Mouse (Mus musculus) urinary bladder, postnatal 14 days (tissue): ENCODE measurements around the gene 4921501E09Rik.
A peak's percentile ranks its signal among the peaks of the same experiment; 100 is the strongest.
"Not testable (repeated sequence)": the region's sequence is repeated elsewhere in the genome, so short reads cannot be mapped to it uniquely, and the experiment has no call there.

Experiments
- DNase-seq: peaks from one replicate; pipeline ENCODE4 v3.0.0; 2021; ENCODE audit warnings: low spot score

The 4921501E09Rik gene

DNA sequence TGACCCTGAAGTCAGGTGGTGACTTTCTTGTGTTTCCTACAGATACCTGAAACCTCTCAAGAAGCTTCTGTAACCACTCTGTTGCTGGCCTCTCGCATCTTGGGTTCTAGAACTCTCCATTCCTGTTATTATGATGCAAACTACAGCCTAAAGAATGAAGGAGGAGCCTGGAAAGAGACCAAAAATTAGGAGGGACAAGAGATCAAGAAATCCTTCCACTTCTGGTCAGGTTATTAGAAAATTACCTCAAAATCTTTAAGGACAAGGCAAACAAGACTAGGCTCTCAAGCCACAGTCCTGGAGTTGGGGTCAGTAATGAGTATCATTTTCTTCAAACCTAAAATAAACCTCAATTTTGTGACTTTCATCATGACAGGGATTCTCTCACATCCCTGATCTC lies at the start of gene 4921501E09Rik:
Gene 4921501E09Rik, minus strand, starts transcription at position 101 of the 400 bp plus-strand sequence.
- no peak for DNase-seq

DNA sequence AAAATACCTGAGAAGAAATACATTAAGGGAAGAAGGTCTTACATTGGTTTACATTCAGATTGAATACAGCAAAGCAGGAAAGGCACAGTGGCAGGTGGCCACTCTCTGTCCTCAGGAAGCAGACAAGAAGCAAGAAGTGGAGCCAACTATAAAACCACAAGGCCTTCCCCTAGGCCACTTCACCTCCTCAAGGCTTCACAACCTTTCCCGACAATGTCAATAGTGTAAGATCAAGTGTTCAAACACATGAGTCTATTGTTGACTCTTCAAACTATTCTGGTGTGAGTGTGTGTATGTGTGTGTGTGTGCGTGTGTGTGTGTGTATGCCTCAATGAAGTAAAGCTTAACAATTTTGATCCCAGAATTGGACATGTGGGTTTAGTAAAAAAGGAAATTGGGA lies 29.5 kb upstream of the 4921501E09Rik start:
- DNase-seq: no peak

DNA sequence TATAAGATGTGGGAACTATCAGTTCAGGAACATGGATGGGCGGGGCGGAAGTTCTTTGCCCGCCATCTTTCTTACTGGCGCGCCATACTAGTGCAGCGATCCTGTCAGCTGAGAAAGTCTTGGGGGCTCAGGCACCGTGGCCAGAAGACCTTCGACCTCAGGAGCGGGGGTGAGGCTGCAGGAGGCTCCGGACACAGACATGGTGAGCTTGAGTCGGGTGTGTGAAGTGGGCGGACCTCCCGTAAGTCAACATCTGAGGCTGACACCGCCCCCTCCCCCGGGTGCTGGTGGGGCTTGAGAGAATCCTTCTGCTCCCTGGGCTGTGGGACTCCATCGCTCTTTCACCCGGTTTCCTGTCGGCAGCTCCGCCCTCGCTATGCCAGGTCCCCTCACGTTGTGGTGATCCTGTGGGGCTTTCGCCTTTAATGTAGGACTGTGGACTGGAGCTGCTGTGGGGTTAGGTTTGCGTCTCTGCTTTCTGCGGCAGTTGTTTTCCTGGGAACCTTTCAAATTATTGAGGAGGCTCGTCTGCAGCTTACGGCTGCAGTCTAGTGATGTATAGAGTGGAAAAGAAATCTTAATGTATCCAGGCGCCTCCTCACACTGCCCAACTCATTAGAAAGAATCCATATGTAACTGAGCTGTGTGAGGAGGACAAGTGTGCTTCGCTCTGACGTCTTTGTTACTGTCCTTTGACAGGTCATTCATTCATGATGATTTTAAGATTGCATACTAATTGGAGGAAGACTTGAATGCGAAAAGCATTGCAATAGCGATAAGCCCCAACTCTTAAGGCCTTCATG lies 24.7 kb upstream of the 4921501E09Rik start:
- DNase-seq: peak; percentile 81

DNA sequence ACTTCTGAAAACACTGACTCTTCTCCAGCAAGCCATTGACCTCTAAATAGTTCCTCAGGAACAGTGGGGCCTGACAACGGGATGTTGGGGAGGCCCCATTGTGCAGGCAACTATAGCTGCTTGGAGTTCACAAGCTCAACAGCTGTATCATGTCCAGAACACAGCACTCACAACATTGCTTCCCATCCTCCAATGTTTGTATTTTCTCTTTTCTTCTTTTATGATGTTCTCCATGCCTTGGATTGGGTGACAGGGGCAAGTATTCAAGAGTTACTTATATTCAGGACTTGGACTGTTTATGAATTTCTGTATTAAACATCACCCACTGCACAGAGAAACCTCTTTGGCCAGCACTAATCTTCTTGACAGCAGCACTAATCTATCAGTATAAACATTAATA lies 23.8 kb upstream of the 4921501E09Rik start:
- no peak for DNase-seq

DNA sequence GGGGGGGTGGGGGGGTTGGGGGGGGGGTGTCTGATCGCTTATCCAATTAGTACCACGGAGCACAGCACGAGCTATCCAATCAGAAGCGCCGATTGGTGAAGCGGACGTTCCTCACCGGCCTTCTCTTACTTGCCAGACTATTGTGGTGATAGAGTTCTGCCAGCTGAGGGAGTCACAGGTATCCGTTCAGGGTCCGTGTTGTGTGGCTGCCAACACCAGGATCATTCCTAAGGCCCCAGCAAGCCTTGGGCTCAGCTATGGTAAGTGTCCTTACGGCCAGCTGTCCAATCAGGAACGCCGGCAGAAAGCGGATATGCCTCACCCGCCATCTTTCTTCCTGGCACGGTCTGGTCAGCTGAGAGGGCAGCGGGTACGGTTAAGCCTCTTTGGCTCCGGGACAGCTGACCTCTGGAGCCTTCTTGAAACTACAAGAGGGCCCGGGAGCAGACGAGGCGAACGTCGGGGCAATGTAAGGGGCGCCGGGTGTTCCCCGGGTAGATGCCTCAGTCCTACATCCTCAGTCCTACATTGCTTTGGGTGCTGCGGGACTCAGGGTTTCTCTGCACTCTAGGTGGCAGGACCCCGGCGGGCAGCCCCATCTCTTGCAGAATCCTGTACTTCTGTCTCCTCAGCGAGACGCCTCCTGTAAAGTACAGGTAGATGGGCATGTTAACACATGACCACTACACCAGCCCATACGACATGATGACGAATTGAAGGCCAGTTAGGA lies 21.5 kb upstream of the 4921501E09Rik start, which contains the start of gene Zfp563:
Gene Zfp563, plus strand, starts transcription at position 91 of the 730 bp plus-strand sequence.
- peak; percentile 93 for DNase-seq

DNA sequence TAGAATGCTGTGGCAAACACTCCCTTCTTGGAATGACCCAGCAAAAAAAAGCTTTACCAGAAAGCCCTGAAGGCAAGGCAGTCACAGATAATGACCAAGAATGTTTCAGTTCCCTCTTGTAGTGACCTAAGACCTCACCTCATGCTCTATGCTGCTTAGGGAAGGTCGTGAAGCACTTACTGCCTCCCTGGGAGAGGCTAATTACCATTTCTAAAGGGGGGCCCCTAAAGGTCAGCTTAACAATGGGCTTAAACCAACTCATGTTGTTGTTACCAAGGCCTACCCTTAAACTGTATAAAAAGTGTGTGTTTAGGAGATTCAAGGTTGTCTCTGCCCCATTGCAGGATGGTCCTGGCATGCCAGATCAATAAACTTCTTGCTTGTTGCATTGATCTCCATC lies 4.9 kb downstream of the 4921501E09Rik start:
- no peak for DNase-seq

DNA sequence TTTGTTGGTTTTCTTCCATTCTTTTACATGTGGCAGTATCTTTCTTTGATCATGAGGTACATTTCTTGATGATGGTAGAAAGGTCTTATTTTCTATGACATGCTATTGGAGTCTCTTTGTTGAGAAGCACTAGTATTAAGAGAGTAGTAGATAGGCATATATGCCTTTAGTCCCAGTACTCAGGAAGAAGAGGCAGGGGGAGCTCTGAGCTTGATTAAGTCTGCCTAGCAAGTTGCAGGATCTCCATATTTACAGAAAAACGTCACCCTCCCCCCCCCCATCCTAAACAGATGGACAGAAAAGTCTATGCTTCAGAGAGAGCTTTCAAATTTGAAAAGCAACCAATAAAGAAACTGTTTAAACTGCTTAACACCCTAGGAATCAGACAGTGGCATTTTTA lies 9.1 kb downstream of the 4921501E09Rik start:
- DNase-seq: no peak

DNA sequence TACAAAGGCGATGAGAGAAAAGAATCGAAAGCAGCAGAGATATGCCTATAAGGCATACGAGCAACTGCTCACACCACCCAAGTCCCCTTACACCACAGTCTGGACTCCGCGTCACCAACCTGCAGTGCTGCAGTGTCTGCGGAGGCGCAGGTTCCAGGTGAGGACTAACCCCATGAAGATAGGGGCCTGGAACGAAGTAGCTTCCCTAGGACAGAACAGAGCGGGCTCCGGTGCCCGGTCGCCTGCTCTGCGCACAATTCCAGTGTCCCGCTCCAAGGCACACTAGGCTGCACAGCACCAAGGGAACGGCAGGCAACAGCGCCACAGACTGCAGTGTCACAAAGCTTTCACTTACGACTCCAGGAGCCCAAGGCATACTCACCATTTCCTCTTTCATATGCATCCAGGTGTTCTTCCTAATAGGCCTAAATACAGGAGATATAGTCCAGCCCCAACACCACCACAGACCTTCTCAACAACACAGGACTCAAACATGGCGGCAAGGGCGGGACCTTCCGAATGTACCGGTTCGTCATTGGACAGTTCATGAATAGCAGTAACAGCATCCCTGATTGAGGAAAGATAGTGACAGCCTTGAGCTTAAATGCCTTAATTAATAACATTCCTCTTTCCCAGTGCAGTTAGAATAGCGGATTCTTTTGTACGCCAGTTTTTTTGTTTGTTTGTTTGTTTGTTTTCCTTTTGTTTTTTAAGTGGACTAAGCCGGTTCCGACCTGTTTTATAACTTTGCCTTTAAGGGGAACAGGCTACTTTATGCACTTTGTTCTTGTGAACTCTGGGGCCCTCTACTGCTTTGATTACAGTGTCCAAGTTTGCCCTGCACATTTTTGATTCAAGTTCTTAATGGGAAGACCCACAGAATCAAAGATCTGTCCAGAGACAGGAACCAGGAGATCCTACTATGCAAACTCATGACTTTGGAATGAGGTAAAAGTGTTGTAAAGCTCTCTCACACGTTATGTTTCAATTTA lies 34.7 kb downstream of the 4921501E09Rik start, which contains the start of gene Zfp763:
Gene Zfp763, minus strand, starts transcription at position 503 of the 992 bp plus-strand sequence.
- peak; percentile 75 for DNase-seq

DNA sequence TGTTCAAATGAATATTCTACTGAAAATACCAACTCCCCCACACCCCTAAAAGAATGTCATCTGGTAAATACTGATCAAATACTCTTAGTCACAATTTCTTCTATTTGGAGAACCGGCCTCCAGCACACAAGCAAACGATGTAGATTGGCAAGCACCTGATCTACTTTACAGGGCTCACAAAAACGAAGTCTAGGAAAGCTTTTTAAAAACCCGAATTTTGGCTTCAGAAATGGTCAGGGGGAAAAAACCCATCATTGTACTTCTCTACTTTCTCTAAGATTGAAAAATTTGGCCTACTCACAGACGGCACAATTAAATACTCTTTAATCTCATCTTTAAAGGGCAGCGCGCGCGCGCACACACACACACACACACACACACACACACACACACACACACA lies 35.5 kb downstream of the 4921501E09Rik start:
- DNase-seq: no peak

DNA sequence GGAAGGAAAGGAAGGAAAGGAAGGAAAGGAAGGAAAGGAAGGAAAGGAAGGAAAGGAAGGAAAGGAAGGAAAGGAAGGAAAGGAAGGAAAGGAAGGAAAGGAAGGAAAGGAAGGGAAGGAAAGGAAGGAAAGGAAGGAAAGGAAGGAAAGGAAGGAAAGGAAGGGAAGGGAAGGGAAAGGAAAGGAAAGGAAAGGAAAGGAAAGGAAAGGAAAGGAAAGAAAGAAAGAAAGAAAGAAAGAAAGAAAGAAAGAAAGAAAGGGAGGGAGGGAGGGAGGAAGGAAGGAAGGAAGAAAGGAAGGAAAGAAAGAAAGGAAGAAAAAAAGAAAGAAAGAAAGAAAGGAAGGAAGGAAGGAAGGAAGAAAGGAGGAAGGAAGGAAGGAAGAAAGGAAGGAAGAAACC lies 47.4 kb downstream of the 4921501E09Rik start:
- not testable (repeated sequence) for DNase-seq
